Mouse (Mus musculus): Measurements from ENCODE around the gene Lrrc10b. TPM values are rescaled to one million over a fixed set of nuclear protein-coding genes. Genes with fewer than 3 reads are reported as not detected.

Gene Lrrc10b
- polyA plus RNA-seq, 1 experiment from 2014 or later, result 1.5 TPM

GRCm38 (mm10) chr19:10454718-10455436, 2.4 kb downstream of the Lrrc10b start:
- 70% methylated on average over 4 of the region's 4 CpGs for WGBS
- ATAC-seq (ENCODE audit: low FRiP score), result no peak
- H3K36me3 ChIP-seq (replicated peaks; ENCODE audit: control insufficient read depth, insufficient read depth), result no peaks in the 10 kb centered on the region
- no peak overlapping the region for H3K4me3 ChIP-seq (replicated peaks; ENCODE audit: low read length)
- H3K4me2 ChIP-seq (replicated peaks), result no peak overlapping the region
- H3K4me1 ChIP-seq (replicated peaks; ENCODE audit: control insufficient read depth, insufficient read depth, low read length), result peaks cover 14% of the 10 kb centered on the region; the same call in 1 of the 2 replicates
- no peak for DNase-seq (ENCODE audit: low spot score)
- peaks cover 48% of the 10 kb centered on the region for H3K27me3 ChIP-seq (ENCODE audit: control insufficient read depth, insufficient read depth, low read length)
- H3K9me3 ChIP-seq (ENCODE audit: control insufficient read depth, low read length), result no peaks in the 10 kb centered on the region
- no peak overlapping the region for H3K9ac ChIP-seq
- no peak overlapping the region for H3K27ac ChIP-seq

- 6% methylated on average over 3 of the region's 3 CpGs for WGBS
Observed at GRCm38 (mm10) chr19:10449708-10450107, 7.6 kb downstream of the Lrrc10b start.

GRCm38 (mm10) chr19:10449190-10449589, 8.1 kb downstream of the Lrrc10b start:
- no peaks in the 10 kb centered on the region for H3K4me1 ChIP-seq (replicated peaks; ENCODE audit: control insufficient read depth, insufficient read depth, low read length)
- ATAC-seq (ENCODE audit: low FRiP score) (no peak), DNase-seq (ENCODE audit: low spot score) (no peak)
- no peaks in the 10 kb centered on the region for H3K9me3 ChIP-seq (ENCODE audit: control insufficient read depth, low read length)
- no peaks in the 10 kb centered on the region for H3K27me3 ChIP-seq (ENCODE audit: control insufficient read depth, insufficient read depth, low read length)
- no peak overlapping the region for H3K4me3 ChIP-seq (replicated peaks; ENCODE audit: low read length)
- no peak overlapping the region for H3K27ac ChIP-seq
- H3K4me2 ChIP-seq (replicated peaks), result no peak overlapping the region
- WGBS, result 78% methylated on average over 6 of the region's 6 CpGs
- H3K9ac ChIP-seq, result no peak overlapping the region
- peaks cover 29% of the 10 kb centered on the region for H3K36me3 ChIP-seq (replicated peaks; ENCODE audit: control insufficient read depth, insufficient read depth)

More at GRCm38 (mm10) chr19:10449708-10450107, 7.6 kb downstream of the Lrrc10b start:
- DNase-seq (ENCODE audit: low spot score) (peak; percentile 93), ATAC-seq (ENCODE audit: low FRiP score) (peak; percentile 32; the same call in 1 of the 2 replicates)
- peaks cover 24% of the 10 kb centered on the region for H3K36me3 ChIP-seq (replicated peaks; ENCODE audit: control insufficient read depth, insufficient read depth)
- H3K9me3 ChIP-seq (ENCODE audit: control insufficient read depth, low read length), result no peaks in the 10 kb centered on the region
- no peaks in the 10 kb centered on the region for H3K4me1 ChIP-seq (replicated peaks; ENCODE audit: control insufficient read depth, insufficient read depth, low read length)
- no peak overlapping the region for H3K9ac ChIP-seq
- peaks cover 2% of the 10 kb centered on the region; the same call in 1 of the 2 replicates for H3K27me3 ChIP-seq (ENCODE audit: control insufficient read depth, insufficient read depth, low read length)
- H3K4me2 ChIP-seq (replicated peaks), result no peak overlapping the region
- H3K27ac ChIP-seq, result no peak overlapping the region
- H3K4me3 ChIP-seq (replicated peaks; ENCODE audit: low read length), result no peak overlapping the region

- ATAC-seq (ENCODE audit: low FRiP score) (no peak), DNase-seq (ENCODE audit: low spot score) (no peak)
- WGBS, result 95% methylated on average over 7 of the region's 7 CpGs
- no peak overlapping the region for H3K9ac ChIP-seq
- no peak overlapping the region for H3K4me3 ChIP-seq (replicated peaks; ENCODE audit: low read length)
- H3K9me3 ChIP-seq (ENCODE audit: control insufficient read depth, low read length), result no peaks in the 10 kb centered on the region
- H3K4me2 ChIP-seq (replicated peaks), result no peak overlapping the region
- no peaks in the 10 kb centered on the region for H3K4me1 ChIP-seq (replicated peaks; ENCODE audit: control insufficient read depth, insufficient read depth, low read length)
- no peaks in the 10 kb centered on the region for H3K27me3 ChIP-seq (ENCODE audit: control insufficient read depth, insufficient read depth, low read length)
- peaks cover 38% of the 10 kb centered on the region for H3K36me3 ChIP-seq (replicated peaks; ENCODE audit: control insufficient read depth, insufficient read depth)
- H3K27ac ChIP-seq, result no peak overlapping the region
Observed at GRCm38 (mm10) chr19:10448275-10448674, 9.0 kb downstream of the Lrrc10b start.

- DNase-seq (ENCODE audit: low spot score), result no peak
- Histone ChIP-seq H3K27ac (no peak overlapping the region), H3K9ac (no peak overlapping the region), H3K4me1 (replicated peaks; ENCODE audit: control insufficient read depth, insufficient read depth, low read length) (no peaks in the 10 kb centered on the region), H3K27me3 (ENCODE audit: control insufficient read depth, insufficient read depth, low read length) (no peaks in the 10 kb centered on the region), H3K4me2 (replicated peaks) (no peak overlapping the region), H3K4me3 (replicated peaks; ENCODE audit: low read length) (no peak overlapping the region), H3K9me3 (ENCODE audit: control insufficient read depth, low read length) (no peaks in the 10 kb centered on the region), H3K36me3 (replicated peaks; ENCODE audit: control insufficient read depth, insufficient read depth) (peaks cover 57% of the 10 kb centered on the region)
- no peak for ATAC-seq (ENCODE audit: low FRiP score)
- 94% methylated on average over 15 of the region's 15 CpGs for WGBS
Observed at GRCm38 (mm10) chr19:10444685-10445369, 12.4 kb downstream of the Lrrc10b start.

- Histone ChIP-seq H3K27me3 (ENCODE audit: control insufficient read depth, insufficient read depth, low read length) (no peaks in the 10 kb centered on the region), H3K9me3 (ENCODE audit: control insufficient read depth, low read length) (no peaks in the 10 kb centered on the region), H3K27ac (no peak overlapping the region), H3K4me3 (replicated peaks; ENCODE audit: low read length) (no peak overlapping the region), H3K4me2 (replicated peaks) (no peak overlapping the region), H3K36me3 (replicated peaks; ENCODE audit: control insufficient read depth, insufficient read depth) (peaks cover 24% of the 10 kb centered on the region), H3K4me1 (replicated peaks; ENCODE audit: control insufficient read depth, insufficient read depth, low read length) (no peaks in the 10 kb centered on the region), H3K9ac (no peak overlapping the region)
- no peak for DNase-seq (ENCODE audit: low spot score)
- 71% methylated on average over 1 of the region's 1 CpGs for WGBS
- ATAC-seq (ENCODE audit: low FRiP score), result no peak
Observed at GRCm38 (mm10) chr19:10437521-10437920, 19.8 kb downstream of the Lrrc10b start.

- no peak overlapping the region for H3K9ac ChIP-seq
- no peaks in the 10 kb centered on the region for H3K9me3 ChIP-seq (ENCODE audit: control insufficient read depth, low read length)
- WGBS, result 41% methylated on average over 1 of the region's 1 CpGs
- no peak overlapping the region for H3K4me2 ChIP-seq (replicated peaks)
- ATAC-seq (ENCODE audit: low FRiP score), result 0 out of 2 replicates have a peak, but pooled peaks have one; percentile 4
- no peak for DNase-seq (ENCODE audit: low spot score)
- H3K36me3 ChIP-seq (replicated peaks; ENCODE audit: control insufficient read depth, insufficient read depth), result peaks cover 24% of the 10 kb centered on the region
- no peak overlapping the region for H3K4me3 ChIP-seq (replicated peaks; ENCODE audit: low read length)
- no peaks in the 10 kb centered on the region for H3K4me1 ChIP-seq (replicated peaks; ENCODE audit: control insufficient read depth, insufficient read depth, low read length)
- no peaks in the 10 kb centered on the region for H3K27me3 ChIP-seq (ENCODE audit: control insufficient read depth, insufficient read depth, low read length)
- H3K27ac ChIP-seq, result no peak overlapping the region
Observed at GRCm38 (mm10) chr19:10436726-10437125, 20.5 kb downstream of the Lrrc10b start.

GRCm38 (mm10) chr19:10435908-10436307, 21.4 kb downstream of the Lrrc10b start:
- H3K4me2 ChIP-seq (replicated peaks), result no peak overlapping the region
- no peaks in the 10 kb centered on the region for H3K27me3 ChIP-seq (ENCODE audit: control insufficient read depth, insufficient read depth, low read length)
- no peak overlapping the region for H3K9ac ChIP-seq
- no peaks in the 10 kb centered on the region for H3K4me1 ChIP-seq (replicated peaks; ENCODE audit: control insufficient read depth, insufficient read depth, low read length)
- H3K4me3 ChIP-seq (replicated peaks; ENCODE audit: low read length), result no peak overlapping the region
- peaks cover 19% of the 10 kb centered on the region for H3K36me3 ChIP-seq (replicated peaks; ENCODE audit: control insufficient read depth, insufficient read depth)
- no peaks in the 10 kb centered on the region for H3K9me3 ChIP-seq (ENCODE audit: control insufficient read depth, low read length)
- no peak overlapping the region for H3K27ac ChIP-seq
- WGBS, result 26% methylated on average over 3 of the region's 3 CpGs
- ATAC-seq (ENCODE audit: low FRiP score), result no peak
- DNase-seq (ENCODE audit: low spot score), result peak; percentile 76

- Histone ChIP-seq H3K36me3 (replicated peaks; ENCODE audit: control insufficient read depth, insufficient read depth) (peaks cover 11% of the 10 kb centered on the region), H3K27me3 (ENCODE audit: control insufficient read depth, insufficient read depth, low read length) (no peaks in the 10 kb centered on the region), H3K4me1 (replicated peaks; ENCODE audit: control insufficient read depth, insufficient read depth, low read length) (no peaks in the 10 kb centered on the region), H3K27ac (no peak overlapping the region), H3K9me3 (ENCODE audit: control insufficient read depth, low read length) (no peaks in the 10 kb centered on the region), H3K4me2 (replicated peaks) (no peak overlapping the region), H3K4me3 (replicated peaks; ENCODE audit: low read length) (no peak overlapping the region), H3K9ac (no peak overlapping the region)
- DNase-seq (ENCODE audit: low spot score) (no peak), ATAC-seq (ENCODE audit: low FRiP score) (no peak)
- 74% methylated on average over 6 of the region's 6 CpGs for WGBS
Observed at GRCm38 (mm10) chr19:10434927-10435326, 22.3 kb downstream of the Lrrc10b start.

All from hindbrain, embryonic 14.5 days (tissue).